Mouse (Mus musculus) heart, embryonic 16.5 days (tissue): ENCODE measurements at regions not wholly inside any gene's neighbourhood (a gene's known extent, or its start where the extent isn't known, plus 50 kb on each side); places are given as distances from the start of the nearest gene placed in this dataset.

Experiments used
- ATAC-seq: fragments of 200-750 bp; cut with Nextera tagmentation; replicated peaks from 2 replicates; pipeline ENCODE4 v1.8.0; 2017; ENCODE audit warnings: moderate number of reproducible peaks; ENCODE audit not compliant: insufficient read depth, low FRiP score; ENCODE audit errors: extremely low read depth
- H3K27ac ChIP-seq: fragments of 300-500 bp; sonication (generic); 2 replicates; pipeline ENCODE4 v1.5.1; 2014; ENCODE audit warnings: mild to moderate bottlenecking, low read length, control low read depth, moderate library complexity
- H3K27me3 ChIP-seq: fragments of 300-500 bp; sonication (generic); 2 replicates; pipeline ENCODE4 v1.6.1; 2014; ENCODE audit warnings: low read length, mixed read lengths; ENCODE audit not compliant: control insufficient read depth, insufficient read depth
- H3K36me3 ChIP-seq: fragments of 300-500 bp; sonication (generic); 2 replicates; pipeline ENCODE4 v1.6.1; 2014; ENCODE audit not compliant: control insufficient read depth, insufficient read depth
- H3K4me1 ChIP-seq: fragments of 300-500 bp; sonication (generic); 2 replicates; pipeline ENCODE4 v1.6.1; 2014; ENCODE audit warnings: low read length, mixed read lengths; ENCODE audit not compliant: control insufficient read depth, insufficient read depth
- H3K4me2 ChIP-seq: fragments of 300-500 bp; sonication (generic); 2 replicates; pipeline ENCODE4 v1.6.1; 2014; ENCODE audit warnings: low read depth, mild to moderate bottlenecking, control low read depth, low read length
- H3K4me3 ChIP-seq: fragments of 300-500 bp; sonication (generic); 2 replicates; pipeline ENCODE4 v1.5.1; 2014; ENCODE audit warnings: mild to moderate bottlenecking, control low read depth, low read length
- H3K9ac ChIP-seq: fragments of 300-500 bp; sonication (generic); 2 replicates; pipeline ENCODE4 v1.6.1; 2014; ENCODE audit warnings: low read length, control low read depth
- H3K9me3 ChIP-seq: fragments of 300-500 bp; sonication (generic); replicated peaks from 2 replicates; pipeline ENCODE4 v1.6.1; 2016; ENCODE audit warnings: low read length; ENCODE audit not compliant: control insufficient read depth
- WGBS: fragments of 180-500 bp; shearing (Covaris S2); extraction: QIAGEN DNeasy Blood & Tissue Kit; methylation state at CpG from one replicate; pipeline ENCODE4 v1.1.7; 2014; 5-methylcytosine and 5-hydroxymethylcytosine counted together

DNA sequence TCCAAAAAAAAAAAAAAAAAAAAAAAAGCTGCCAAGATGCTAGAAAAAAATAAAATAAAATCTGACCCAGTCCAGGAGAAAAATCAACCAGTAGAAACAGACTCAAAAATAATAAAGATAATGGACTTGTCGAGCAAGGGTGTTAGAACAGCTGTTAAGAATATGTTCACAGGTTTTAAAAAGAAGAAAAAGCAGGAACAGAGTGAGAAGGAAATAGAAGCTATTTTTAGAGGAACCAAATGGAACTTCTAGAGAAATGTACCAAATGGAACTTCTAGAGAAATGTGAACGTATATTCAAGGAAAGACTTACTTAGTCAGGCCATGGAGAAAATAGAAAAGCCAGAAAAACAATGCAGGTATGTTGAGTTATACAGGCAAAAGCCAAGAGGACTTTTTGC is 662.4 kb upstream of the Jmjd1c start:
- ATAC-seq = no peak

DNA sequence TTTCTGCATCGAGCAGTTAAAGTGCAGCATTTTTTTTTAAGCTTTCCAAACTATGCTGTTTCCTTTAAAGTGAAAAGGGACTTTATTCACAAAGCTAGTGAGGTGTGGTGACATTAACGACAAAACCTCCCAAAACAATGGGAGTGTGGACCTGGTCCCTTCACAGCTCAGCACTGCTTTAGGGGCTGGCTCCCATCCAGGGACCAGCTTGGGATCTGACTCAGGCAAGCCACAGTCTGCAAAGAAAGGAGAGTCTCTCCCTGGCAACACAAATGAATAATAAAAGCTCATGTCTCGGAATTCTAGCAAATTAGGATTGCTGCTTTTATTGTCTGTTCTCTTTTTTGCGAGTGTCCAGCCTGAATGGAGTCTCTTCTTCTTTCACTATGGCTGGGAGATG is 625.2 kb upstream of the Jmjd1c start:
- ATAC-seq = no peak
- no peaks in the 10 kb centered on the region for H3K36me3 ChIP-seq
- no peak overlapping the region for H3K9ac ChIP-seq
- no peaks in the 10 kb centered on the region for H3K9me3 ChIP-seq
- H3K4me2 ChIP-seq = no peak overlapping the region
- no peak overlapping the region for H3K4me3 ChIP-seq
- no peaks in the 10 kb centered on the region for H3K4me1 ChIP-seq
- WGBS = 56% methylated on average over 4 of the region's 4 CpGs
- no peaks in the 10 kb centered on the region for H3K27me3 ChIP-seq
- H3K27ac ChIP-seq = no peak overlapping the region

More for the DNA sequence above, 662.4 kb upstream of the Jmjd1c start:
- Histone ChIP-seq H3K36me3 (no peaks in the 10 kb centered on the region), H3K27ac (no peak overlapping the region), H3K9ac (no peak overlapping the region), H3K4me2 (no peak overlapping the region), H3K9me3 (no peaks in the 10 kb centered on the region), H3K27me3 (no peaks in the 10 kb centered on the region), H3K4me1 (no peaks in the 10 kb centered on the region), H3K4me3 (no peak overlapping the region)
- WGBS = 51% methylated on average over 2 of the region's 2 CpGs

DNA sequence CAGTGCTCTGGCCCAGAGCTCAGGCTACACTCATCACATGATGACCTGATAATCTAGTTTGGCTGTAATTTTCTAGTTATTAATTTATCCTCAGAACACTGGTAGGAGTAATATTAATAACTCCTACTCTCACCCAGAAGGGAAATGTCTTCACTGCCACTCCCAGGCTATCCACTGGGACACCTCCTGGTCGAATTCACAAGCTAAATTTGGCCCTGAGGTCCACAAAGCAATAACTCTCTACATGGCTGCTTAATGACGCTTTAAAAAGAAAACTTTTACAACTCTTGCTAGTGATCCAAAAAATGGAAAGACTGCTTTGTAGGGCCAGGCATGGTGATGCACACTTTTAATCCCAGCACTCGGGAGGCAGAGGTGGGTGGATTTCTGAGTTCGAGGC is 623.9 kb upstream of the Jmjd1c start:
- 64% methylated on average over 4 of the region's 4 CpGs for WGBS
- H3K9me3 ChIP-seq = no peaks in the 10 kb centered on the region
- H3K27ac ChIP-seq = no peak overlapping the region

DNA sequence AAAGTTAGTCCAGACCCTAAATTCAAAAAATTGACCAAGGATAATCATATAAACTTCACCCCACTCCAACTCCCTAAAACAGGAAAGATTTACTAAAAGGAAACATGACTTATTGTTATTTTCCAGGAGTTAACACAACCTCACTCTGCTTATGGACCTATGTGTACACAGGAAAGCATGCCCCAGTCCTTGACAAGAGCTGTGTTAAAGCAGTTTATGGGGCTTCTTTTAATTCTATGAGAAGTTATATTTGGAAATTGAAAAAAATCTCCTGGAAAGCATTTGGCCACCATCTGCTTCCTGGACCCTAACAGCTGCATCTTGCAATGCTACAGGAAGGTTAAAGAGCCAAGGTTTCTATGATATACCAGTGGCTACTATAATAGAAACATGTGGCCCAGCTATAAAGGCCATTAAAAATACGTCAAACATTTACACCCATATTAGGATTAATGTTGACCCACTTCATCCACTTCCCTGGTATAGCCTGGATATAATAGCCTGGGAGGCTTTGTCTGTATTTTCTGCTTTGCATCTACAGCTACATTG is 620.7 kb upstream of the Jmjd1c start:
- Histone ChIP-seq H3K4me3 (no peak overlapping the region), H3K4me2 (no peak overlapping the region), H3K36me3 (no peaks in the 10 kb centered on the region), H3K27me3 (no peaks in the 10 kb centered on the region), H3K9ac (no peak overlapping the region), H3K4me1 (no peaks in the 10 kb centered on the region), H3K9me3 (no peaks in the 10 kb centered on the region), H3K27ac (no peak overlapping the region)
- 65% methylated on average over 1 of the region's 1 CpGs for WGBS
- no peak for ATAC-seq

More for the DNA sequence above, 623.9 kb upstream of the Jmjd1c start:
- H3K4me3 ChIP-seq = no peak overlapping the region
- H3K9ac ChIP-seq = no peak overlapping the region
- no peaks in the 10 kb centered on the region for H3K36me3 ChIP-seq
- ATAC-seq = no peak
- no peaks in the 10 kb centered on the region for H3K4me1 ChIP-seq
- no peak overlapping the region for H3K4me2 ChIP-seq
- no peaks in the 10 kb centered on the region for H3K27me3 ChIP-seq

DNA sequence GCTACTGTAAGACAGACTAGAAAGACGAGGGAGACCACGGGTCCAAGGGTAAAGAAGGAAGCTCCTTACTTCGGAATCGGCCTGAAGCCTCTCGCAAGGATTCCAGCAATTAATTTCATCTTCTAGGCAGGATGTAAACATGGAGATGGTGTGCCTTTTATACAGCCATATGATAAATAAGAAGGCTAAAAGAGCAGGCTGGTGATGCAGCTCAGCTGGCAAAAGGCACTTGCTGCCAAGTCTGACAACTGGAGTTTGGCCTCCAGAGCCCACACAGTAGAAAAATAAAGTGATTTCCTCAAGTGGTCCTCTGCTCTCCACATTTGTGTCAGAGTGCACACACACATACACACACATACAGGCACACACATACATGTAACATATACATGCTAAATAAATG is 605.1 kb upstream of the Jmjd1c start:
- 74% methylated on average over 5 of the region's 5 CpGs for WGBS
- ATAC-seq = no peak

DNA sequence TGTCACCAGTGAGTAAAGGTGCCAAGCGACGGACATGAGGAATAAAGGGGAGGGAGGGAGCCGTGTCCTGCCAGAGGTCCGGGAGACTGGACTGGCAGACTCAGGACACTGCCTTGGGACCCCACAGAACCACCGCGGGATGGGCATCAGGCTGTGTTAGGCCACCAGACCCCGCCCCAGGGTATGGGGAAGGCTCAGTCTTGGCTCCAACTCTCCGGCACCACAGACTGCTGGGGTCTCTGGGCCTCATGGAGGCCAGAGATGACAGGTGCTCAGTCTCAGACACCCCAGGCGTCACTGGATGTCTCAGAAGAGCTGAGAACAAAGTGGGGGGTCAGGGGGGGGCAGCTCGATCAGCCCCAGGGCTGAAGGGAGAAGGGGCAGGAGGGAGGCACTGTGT is 604.1 kb upstream of the Jmjd1c start:
- no peak overlapping the region for H3K4me2 ChIP-seq
- no peaks in the 10 kb centered on the region for H3K4me1 ChIP-seq
- no peaks in the 10 kb centered on the region for H3K27me3 ChIP-seq
- no peak overlapping the region for H3K9ac ChIP-seq
- H3K4me3 ChIP-seq = no peak overlapping the region
- 65% methylated on average over 10 of the region's 10 CpGs for WGBS
- no peaks in the 10 kb centered on the region for H3K36me3 ChIP-seq
- ATAC-seq = no peak
- H3K27ac ChIP-seq = no peak overlapping the region
- H3K9me3 ChIP-seq = no peaks in the 10 kb centered on the region

More for the DNA sequence above, 605.1 kb upstream of the Jmjd1c start:
- Histone ChIP-seq H3K9ac (no peak overlapping the region), H3K27me3 (no peaks in the 10 kb centered on the region), H3K4me1 (no peaks in the 10 kb centered on the region), H3K4me3 (no peak overlapping the region), H3K9me3 (no peaks in the 10 kb centered on the region), H3K4me2 (no peak overlapping the region), H3K27ac (no peak overlapping the region), H3K36me3 (no peaks in the 10 kb centered on the region)

DNA sequence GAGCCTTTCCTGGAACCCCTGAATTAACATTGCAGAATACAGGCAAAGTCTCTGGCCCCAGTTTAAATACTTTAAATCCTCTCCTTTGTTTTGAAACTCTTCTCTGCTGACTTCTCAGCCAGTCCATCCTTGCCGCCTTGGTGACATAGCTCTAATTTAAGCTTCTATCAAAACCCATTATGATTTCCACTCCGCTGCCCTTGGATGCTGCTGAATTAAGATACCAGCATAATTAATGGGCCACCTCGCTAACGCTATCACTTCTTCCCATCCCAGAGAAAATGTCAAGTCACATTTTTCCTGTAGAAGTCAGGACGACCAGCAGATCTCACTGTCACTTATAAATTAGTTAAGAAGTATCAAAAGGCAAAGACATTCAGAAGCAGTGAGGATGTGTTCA is 556.1 kb upstream of the Jmjd1c start:
- no peak overlapping the region for H3K9ac ChIP-seq
- H3K27me3 ChIP-seq = no peaks in the 10 kb centered on the region
- WGBS = 83% methylated on average over 5 of the region's 5 CpGs
- no peaks in the 10 kb centered on the region for H3K9me3 ChIP-seq
- no peaks in the 10 kb centered on the region for H3K4me1 ChIP-seq
- H3K36me3 ChIP-seq = no peaks in the 10 kb centered on the region
- ATAC-seq = no peak
- H3K4me2 ChIP-seq = no peak overlapping the region
- no peak overlapping the region for H3K4me3 ChIP-seq
- H3K27ac ChIP-seq = no peak overlapping the region

DNA sequence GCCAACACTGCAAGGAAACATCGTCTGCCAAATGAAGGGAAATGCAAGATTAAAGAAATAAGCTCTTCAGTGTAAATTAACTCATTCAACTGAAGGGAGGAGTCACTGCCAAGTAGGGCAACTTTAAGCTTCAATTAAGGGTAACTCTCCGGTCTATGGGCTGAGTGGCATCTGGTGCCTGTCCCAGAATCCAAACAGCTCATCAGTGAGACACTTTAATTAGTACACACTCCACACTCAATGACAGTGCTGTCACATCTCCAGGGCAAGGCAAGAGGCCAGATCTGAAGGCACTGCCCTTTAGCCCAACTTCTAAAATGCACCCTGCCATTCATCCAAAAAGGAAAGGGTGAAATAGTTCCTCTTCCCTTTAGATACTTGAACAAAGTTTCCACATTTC is 549.3 kb upstream of the Jmjd1c start:
- no peaks in the 10 kb centered on the region for H3K9me3 ChIP-seq
- H3K9ac ChIP-seq = no peak overlapping the region
- no peaks in the 10 kb centered on the region for H3K4me1 ChIP-seq
- no peaks in the 10 kb centered on the region for H3K27me3 ChIP-seq
- no peak for ATAC-seq
- H3K27ac ChIP-seq = no peak overlapping the region
- 52% methylated on average over 2 of the region's 2 CpGs for WGBS
- H3K36me3 ChIP-seq = no peaks in the 10 kb centered on the region
- H3K4me2 ChIP-seq = no peak overlapping the region
- no peak overlapping the region for H3K4me3 ChIP-seq

DNA sequence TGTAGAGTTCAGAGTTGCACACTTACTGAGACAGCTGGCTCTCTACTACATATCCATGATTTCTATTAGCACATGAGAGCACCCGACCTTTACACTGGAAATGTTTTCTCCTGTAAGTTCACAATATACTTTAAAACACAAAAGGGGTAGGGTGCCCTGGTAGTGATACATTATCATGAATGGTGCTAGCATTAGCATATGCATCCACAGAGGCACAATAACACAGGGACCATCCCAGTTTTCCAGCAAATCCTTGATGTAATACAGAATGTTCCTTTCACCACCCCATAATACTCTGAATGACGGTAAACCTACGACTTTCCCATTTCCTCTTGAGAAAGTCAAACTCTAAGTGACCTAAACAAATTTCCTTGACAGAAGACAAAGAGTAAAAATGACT is 548.3 kb upstream of the Jmjd1c start:
- H3K9me3 ChIP-seq = no peaks in the 10 kb centered on the region
- H3K9ac ChIP-seq = no peak overlapping the region
- no peak overlapping the region for H3K4me3 ChIP-seq
- H3K27ac ChIP-seq = no peak overlapping the region
- no peaks in the 10 kb centered on the region for H3K4me1 ChIP-seq
- H3K36me3 ChIP-seq = no peaks in the 10 kb centered on the region
- 58% methylated on average over 3 of the region's 3 CpGs for WGBS
- ATAC-seq = no peak
- no peak overlapping the region for H3K4me2 ChIP-seq
- H3K27me3 ChIP-seq = no peaks in the 10 kb centered on the region

DNA sequence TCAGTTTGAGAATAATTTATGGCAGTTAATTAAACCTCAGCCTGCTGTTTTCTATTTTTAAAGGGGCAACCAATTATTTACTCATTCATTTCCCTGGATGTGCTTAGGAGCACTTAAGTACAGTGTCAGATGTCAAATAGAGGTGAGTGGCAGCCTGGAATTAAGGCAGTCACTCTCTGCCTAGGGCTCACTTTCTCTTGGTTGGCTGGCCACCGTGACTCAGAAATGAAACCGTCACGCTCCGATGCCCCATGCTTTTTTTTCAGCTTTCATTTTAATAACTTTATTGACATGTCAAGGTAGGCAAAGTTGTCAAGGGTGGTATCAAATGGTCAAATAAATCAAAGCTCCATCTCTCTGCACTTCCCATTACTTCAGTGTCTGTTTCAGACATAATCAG is 547.9 kb upstream of the Jmjd1c start:
- no peak overlapping the region for H3K4me3 ChIP-seq
- H3K27ac ChIP-seq = no peak overlapping the region
- H3K9me3 ChIP-seq = no peaks in the 10 kb centered on the region
- H3K36me3 ChIP-seq = no peaks in the 10 kb centered on the region
- no peak overlapping the region for H3K9ac ChIP-seq
- no peaks in the 10 kb centered on the region for H3K4me1 ChIP-seq
- no peak overlapping the region for H3K4me2 ChIP-seq
- 72% methylated on average over 4 of the region's 4 CpGs for WGBS
- ATAC-seq = no peak
- H3K27me3 ChIP-seq = no peaks in the 10 kb centered on the region
